Mouse (Mus musculus): ENCODE data around the gene Lyrm9.

DNA sequence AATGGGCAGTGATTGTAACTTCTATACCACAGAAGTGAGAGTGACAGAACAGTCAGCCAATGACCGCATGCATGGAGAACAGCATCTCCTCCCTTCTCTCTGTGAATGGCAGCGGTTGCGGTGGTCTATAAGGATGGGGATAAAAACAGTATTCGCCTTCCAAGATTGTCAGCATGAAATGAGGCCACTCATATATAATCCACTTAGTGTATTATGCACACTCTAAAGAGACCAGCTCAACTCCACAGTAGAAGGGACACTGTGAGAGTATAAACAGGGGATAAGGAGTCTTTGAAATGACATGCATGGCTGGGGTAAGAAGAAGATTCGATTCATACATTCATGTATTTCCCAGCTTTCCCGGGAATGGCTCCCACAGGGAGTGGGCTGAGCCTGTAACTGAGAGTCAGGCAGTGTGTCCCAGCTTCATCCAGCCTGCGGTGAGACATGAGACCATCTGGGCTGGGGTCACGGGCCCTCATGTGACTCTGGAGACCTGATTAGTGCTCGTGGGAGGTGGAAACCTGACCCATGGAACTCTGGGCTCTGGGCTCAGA, 43.5 kb upstream of the Lyrm9 start:
- TF ChIP-seq GATA1 (IDR thresholded peaks at IDR 0.05; ENCODE audit: low read length): no peak
- no peak for TF ChIP-seq TAL1 (IDR thresholded peaks at IDR 0.05; ENCODE audit: low read length)
